Mouse (Mus musculus) ES-E14 (cell line): ENCODE results near the gene Kctd21. TPM values are rescaled to one million over a fixed set of nuclear protein-coding genes. Genes with fewer than 3 reads are reported as not detected.

Experiments used
- DNase-seq: peaks from one replicate; pipeline ENCODE4 v3.0.0-alpha.2; 2013; ENCODE audit warnings: low read depth, low spot score
- H3K27ac ChIP-seq: 2 replicates; pipeline ENCODE4 v1.5.1; 2012; ENCODE audit warnings: low read depth, mild to moderate bottlenecking, low read length, moderate library complexity, mixed read lengths; ENCODE audit not compliant: poor library complexity, insufficient read depth, severe bottlenecking
- H3K36me3 ChIP-seq: 2 replicates; pipeline ENCODE4 v1.6.1; 2012; ENCODE audit warnings: mild to moderate bottlenecking, low read length, moderate library complexity, mixed read lengths; ENCODE audit not compliant: control insufficient read depth, poor library complexity, insufficient read depth, severe bottlenecking
- H3K4me1 ChIP-seq, 2 experiments: fragments of 150-350 bp in 1 of 2; sonication (generic) in 1 of 2; 2 replicates each; pipeline ENCODE4 v1.6.1; 2012; ENCODE audit warnings: low read length in 2 of 2, mild to moderate bottlenecking in 1 of 2, mixed read lengths in 1 of 2; ENCODE audit not compliant: control insufficient read depth in 2 of 2, insufficient read depth in 2 of 2, poor library complexity in 1 of 2
- H3K4me3 ChIP-seq, 2 experiments: fragments of 150-350 bp in 1 of 2; sonication (generic) in 1 of 2; 2 replicates each; pipeline ENCODE4 v1.5.1; 2012; ENCODE audit warnings: low read length in 2 of 2, low read depth in 1 of 2, mild to moderate bottlenecking in 1 of 2, mixed read lengths in 1 of 2; ENCODE audit not compliant: insufficient read depth in 1 of 2, poor library complexity in 1 of 2, severe bottlenecking in 1 of 2
- H3K9ac ChIP-seq: 2 replicates; pipeline ENCODE4 v1.6.1; 2012; ENCODE audit warnings: low read depth, mild to moderate bottlenecking, low read length, mixed read lengths; ENCODE audit not compliant: poor library complexity, insufficient read depth, severe bottlenecking
- H3K9me3 ChIP-seq: fragments of 150-350 bp; sonication (generic); 2 replicates; pipeline ENCODE4 v1.6.1; 2012; ENCODE audit warnings: low read depth, mild to moderate bottlenecking, low read length; ENCODE audit not compliant: control insufficient read depth, insufficient read depth
- CHD2 ChIP-seq: IDR thresholded peaks from 2 replicates; pipeline ENCODE4 v1.6.1; 2014; ENCODE audit warnings: mild to moderate bottlenecking, low read depth, low read length, inconsistent platforms
- HCFC1 ChIP-seq: IDR thresholded peaks from 2 replicates; pipeline ENCODE4 v1.6.1; 2012; ENCODE audit warnings: low read length, inconsistent platforms, borderline replicate concordance; ENCODE audit not compliant: insufficient read depth
- MAFK ChIP-seq: IDR thresholded peaks from 2 replicates; pipeline ENCODE4 v1.6.1; 2014; ENCODE audit warnings: mild to moderate bottlenecking, low read depth, low read length, inconsistent platforms; ENCODE audit not compliant: insufficient read depth
- ZC3H11A ChIP-seq: IDR thresholded peaks from 2 replicates; pipeline ENCODE4 v1.6.1; 2012; ENCODE audit warnings: low read depth, mild to moderate bottlenecking, inconsistent platforms, low read length, borderline replicate concordance
- ZNF384 ChIP-seq: IDR thresholded peaks from 2 replicates; pipeline ENCODE4 v1.6.1; 2012; ENCODE audit warnings: low read depth, low read length, inconsistent platforms
- in situ Hi-C, 2 experiments: fragments of 600-800 bp; cut with MboI; formaldehyde crosslinking; loops; one replicate each; pipeline ENCODE4 v1.15.1; 2025; ENCODE audit warnings: low sequenced_read_pairs in 2 of 2, inconsistent platforms in 1 of 2; ENCODE audit not compliant: unreplicated experiment in 2 of 2
- total RNA-seq: library from RNA; depleted of rRNA; stranded (reverse); fragments of 300-350 nt; gene quantifications from 2 replicates; pipeline ENCODE4 v1.2.3, GENCODE M21; 2012

Kctd21 gene
- total RNA-seq, 1 experiment = 1.4 TPM

DNA sequence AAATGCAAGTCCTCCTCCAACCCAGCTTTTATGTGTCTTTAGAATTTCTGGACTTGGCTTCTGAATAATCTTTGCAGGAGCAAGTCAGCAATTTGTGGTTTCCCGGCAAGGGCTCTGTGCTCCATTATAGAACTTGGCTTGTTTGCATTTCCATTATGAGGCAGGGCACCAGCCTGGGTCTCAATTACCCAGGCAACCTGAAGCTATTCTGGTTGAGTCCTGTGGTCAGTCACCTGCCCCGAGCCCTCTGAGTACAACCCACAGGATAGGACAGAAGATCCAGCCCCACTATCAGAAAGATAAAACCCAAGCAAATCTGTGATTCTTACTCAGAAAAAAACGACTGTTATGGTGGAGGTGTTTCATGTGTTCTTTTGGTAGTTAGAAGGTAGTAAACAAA is 28.8 kb downstream of the Kctd21 start:
- DNase-seq = no peak
- in situ Hi-C loops = no loop called here
- Histone ChIP-seq H3K4me1 (no peaks in the 10 kb centered on the region), H3K27ac (no peak overlapping the region), H3K36me3 (no peaks in the 10 kb centered on the region), H3K9ac (no peak overlapping the region), H3K9me3 (no peaks in the 10 kb centered on the region), H3K4me3 (no peak overlapping the region)
- TF ChIP-seq ZC3H11A = no peak
- TF ChIP-seq HCFC1 = no peak
- TF ChIP-seq CHD2 = no peak
- TF ChIP-seq MAFK = no peak
- no peak for TF ChIP-seq ZNF384

GRCm38 (mm10) chr7:97361467-97361866 is 29.3 kb downstream of the Kctd21 start:
- Histone ChIP-seq H3K9ac (no peak overlapping the region), H3K4me1 (no peaks in the 10 kb centered on the region), H3K36me3 (no peaks in the 10 kb centered on the region), H3K4me3 (no peak overlapping the region), H3K27ac (no peak overlapping the region), H3K9me3 (no peaks in the 10 kb centered on the region)
- peak; percentile 40 for DNase-seq
- TF ChIP-seq ZC3H11A (0 out of 2 replicates have a peak, but pooled peaks have one; percentile 35), MAFK (no peak), CHD2 (no peak), ZNF384 (peak; percentile 50; the same call in 1 of the 2 replicates)
- in situ Hi-C loops = no loop called here

GRCm38 (mm10) chr7:97365887-97366286 is 33.8 kb downstream of the Kctd21 start:
- Histone ChIP-seq H3K9me3 (no peaks in the 10 kb centered on the region), H3K9ac (no peak overlapping the region), H3K4me3 (no peak overlapping the region), H3K4me1 (peaks cover 2 to 3% of the 10 kb centered on the region in 2 experiments; a peak in 3 of 4 replicates), H3K27ac (no peak overlapping the region), H3K36me3 (no peaks in the 10 kb centered on the region)
- TF ChIP-seq CHD2 = no peak
- DNase-seq = no peak
- in situ Hi-C loops = no loop called here

DNA sequence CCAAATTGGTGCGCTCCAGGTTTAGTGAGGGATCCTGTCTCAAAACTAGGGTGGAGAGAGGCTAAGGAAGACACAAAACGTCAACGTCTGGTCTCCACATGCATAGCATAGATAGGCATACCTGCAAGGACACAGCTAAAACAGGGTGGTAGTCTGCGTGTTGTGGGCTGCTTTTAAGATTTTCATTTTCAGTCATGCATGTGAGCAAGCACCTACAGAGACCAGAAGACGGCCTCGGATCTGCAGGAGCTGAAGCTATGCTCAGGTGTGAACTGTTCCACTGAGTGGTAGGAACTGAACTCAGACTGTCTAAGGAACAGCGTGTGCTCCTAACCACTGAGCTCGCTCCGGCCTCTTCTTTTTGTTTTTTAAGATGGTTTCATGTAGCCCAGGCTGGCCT is 43.0 kb downstream of the Kctd21 start:
- in situ Hi-C loops = no loop called here
- peaks cover 4% of the 10 kb centered on the region; the same call in 1 of the 2 replicates for H3K36me3 ChIP-seq
- H3K9ac ChIP-seq = no peak overlapping the region
- H3K4me1 ChIP-seq = peaks cover 0 to 5% of the 10 kb centered on the region in 2 experiments; a peak in 2 of 4 replicates
- DNase-seq = no peak
- no peaks in the 10 kb centered on the region for H3K9me3 ChIP-seq
- no peak overlapping the region for H3K4me3 ChIP-seq
- no peak overlapping the region for H3K27ac ChIP-seq
- TF ChIP-seq MAFK = no peak
- no peak for TF ChIP-seq ZC3H11A
- no peak for TF ChIP-seq ZNF384
- TF ChIP-seq HCFC1 = no peak
- no peak for TF ChIP-seq CHD2

- in situ Hi-C loops = no loop called here
- TF ChIP-seq HCFC1 = no peak
- TF ChIP-seq MAFK = no peak
- TF ChIP-seq ZC3H11A = no peak
- no peak for TF ChIP-seq ZNF384
- TF ChIP-seq CHD2 = no peak
- Histone ChIP-seq H3K9ac (no peak overlapping the region), H3K27ac (no peak overlapping the region), H3K4me1 (peaks cover 0 to 5% of the 10 kb centered on the region in 2 experiments; a peak in 1 of 4 replicates), H3K9me3 (no peaks in the 10 kb centered on the region), H3K4me3 (no peak overlapping the region), H3K36me3 (peaks cover 4% of the 10 kb centered on the region; the same call in 1 of the 2 replicates)
- no peak for DNase-seq
Measured at GRCm38 (mm10) chr7:97375906-97376305, 43.8 kb downstream of the Kctd21 start.
